Mouse (Mus musculus) embryonic facial prominence, embryonic 14.5 days (tissue): ENCODE data around the gene Plcb2. TPM values are rescaled to one million over a fixed set of nuclear protein-coding genes. Genes with fewer than 3 reads are reported as not detected.
A peak's percentile ranks its signal among the peaks of the same experiment; 100 is the strongest.

Experiments used
- ATAC-seq: fragments of 200-750 bp; cut with Nextera tagmentation; 2 replicates; pipeline ENCODE4 v1.8.0; 2017; ENCODE audit warnings: low read depth, moderate number of reproducible peaks, moderate TSS enrichment
- DNase-seq: peaks from one replicate; pipeline ENCODE4 v3.0.0-alpha.2; 2015; ENCODE audit warnings: low spot score
- H3K27ac ChIP-seq: fragments of 300-500 bp; sonication (generic); replicated peaks from 2 replicates; pipeline ENCODE4 v1.5.1; 2014; ENCODE audit warnings: low read depth, mild to moderate bottlenecking, low read length, moderate library complexity
- H3K27me3 ChIP-seq: fragments of 300-500 bp; sonication (generic); replicated peaks from 2 replicates; pipeline ENCODE4 v1.6.1; 2014; ENCODE audit warnings: low read length; ENCODE audit not compliant: control insufficient read depth, insufficient read depth
- H3K36me3 ChIP-seq: fragments of 300-500 bp; sonication (generic); 2 replicates; pipeline ENCODE4 v1.6.1; 2014; ENCODE audit warnings: low read length, mixed read lengths; ENCODE audit not compliant: control insufficient read depth, insufficient read depth
- H3K4me1 ChIP-seq: fragments of 300-500 bp; sonication (generic); 2 replicates; pipeline ENCODE4 v1.6.1; 2014; ENCODE audit warnings: antibody characterized with exemption, low read length; ENCODE audit not compliant: control insufficient read depth, insufficient read depth
- H3K4me2 ChIP-seq: fragments of 300-500 bp; sonication (generic); 2 replicates; pipeline ENCODE4 v1.6.1; 2014; ENCODE audit warnings: low read depth, mild to moderate bottlenecking, low read length, moderate library complexity, mixed read lengths
- H3K4me3 ChIP-seq: fragments of 300-500 bp; sonication (generic); 2 replicates; pipeline ENCODE4 v1.5.1; 2014; ENCODE audit warnings: low read depth, mild to moderate bottlenecking, low read length
- H3K9ac ChIP-seq: fragments of 300-500 bp; sonication (generic); 2 replicates; pipeline ENCODE4 v1.6.1; 2014; ENCODE audit warnings: low read depth, mild to moderate bottlenecking, low read length, moderate library complexity, mixed read lengths
- H3K9me3 ChIP-seq: fragments of 300-500 bp; sonication (generic); 2 replicates; pipeline ENCODE4 v1.6.1; 2016; ENCODE audit warnings: low read length; ENCODE audit not compliant: control insufficient read depth
- WGBS: fragments of 180-500 bp; shearing (Covaris S2); extraction: QIAGEN DNeasy Blood & Tissue Kit; methylation state at CpG from one replicate; pipeline ENCODE4 v1.1.7; 2014; 5-methylcytosine and 5-hydroxymethylcytosine counted together
- polyA plus RNA-seq: library from polyadenylated mRNA; unstranded; fragments of >200 nt; fragmentation: Nextera tagmentation; extraction: Ambion mirVana; gene quantifications from 2 replicates; pipeline ENCODE4 v1.2.1, GENCODE M21; 2014

Plcb2 gene
- polyA plus RNA-seq, 1 experiment from 2014 or later, result 0.85 TPM

- H3K4me1 ChIP-seq, result peaks cover 22% of the 10 kb centered on the region
- H3K4me3 ChIP-seq, result no peak overlapping the region
- no peak overlapping the region for H3K9ac ChIP-seq
- DNase-seq, result no peak
- 12% methylated on average over 11 of the region's 11 CpGs for WGBS
- no peaks in the 10 kb centered on the region for H3K36me3 ChIP-seq
- no peak overlapping the region for H3K4me2 ChIP-seq
- H3K27ac ChIP-seq, result no peak overlapping the region
- ATAC-seq, result no peak
- H3K27me3 ChIP-seq, result no peaks in the 10 kb centered on the region
- no peaks in the 10 kb centered on the region for H3K9me3 ChIP-seq
Measured at GRCm38 (mm10) chr2:118764094-118764831, 36.0 kb upstream of the Plcb2 start.

- Histone ChIP-seq H3K4me3 (no peak overlapping the region), H3K36me3 (no peaks in the 10 kb centered on the region), H3K9ac (no peak overlapping the region), H3K4me2 (no peak overlapping the region), H3K4me1 (peaks cover 22% of the 10 kb centered on the region), H3K9me3 (no peaks in the 10 kb centered on the region), H3K27ac (no peak overlapping the region), H3K27me3 (no peaks in the 10 kb centered on the region)
- ATAC-seq (no peak), DNase-seq (no peak)
- WGBS, result 69% methylated on average over 7 of the region's 7 CpGs
Measured at GRCm38 (mm10) chr2:118763469-118763868, 35.2 kb upstream of the Plcb2 start.

DNA sequence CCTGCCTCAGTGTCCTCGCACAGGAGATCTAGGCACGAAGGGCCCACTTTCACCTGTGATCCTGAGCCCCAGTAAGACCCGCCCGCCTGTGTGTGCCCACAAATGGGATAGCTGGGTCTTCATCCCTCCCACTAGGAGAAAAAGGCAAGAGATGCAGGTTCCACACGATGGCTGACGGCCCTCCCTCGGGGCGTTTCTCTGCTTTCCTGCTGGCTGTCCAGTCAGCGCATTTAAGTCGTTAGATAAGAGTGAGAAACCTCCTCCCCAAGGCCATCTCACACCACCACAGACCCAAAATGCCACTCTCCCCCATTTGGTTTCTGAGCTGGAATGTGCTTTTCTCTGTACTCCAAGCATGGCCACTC, 34.5 kb upstream of the Plcb2 start:
- Histone ChIP-seq H3K9me3 (no peaks in the 10 kb centered on the region), H3K4me3 (0 out of 2 replicates have a peak overlapping the region, but pooled peaks have one; percentile 13), H3K9ac (peak overlapping the region; percentile 54; the same call in 1 of the 2 replicates), H3K27ac (peak overlapping the region; percentile 90), H3K36me3 (no peaks in the 10 kb centered on the region), H3K27me3 (no peaks in the 10 kb centered on the region), H3K4me1 (peaks cover 22% of the 10 kb centered on the region), H3K4me2 (peak overlapping the region; percentile 53)
- DNase-seq (no peak), ATAC-seq (no peak)
- WGBS, result 9% methylated on average over 9 of the region's 10 CpGs

DNA sequence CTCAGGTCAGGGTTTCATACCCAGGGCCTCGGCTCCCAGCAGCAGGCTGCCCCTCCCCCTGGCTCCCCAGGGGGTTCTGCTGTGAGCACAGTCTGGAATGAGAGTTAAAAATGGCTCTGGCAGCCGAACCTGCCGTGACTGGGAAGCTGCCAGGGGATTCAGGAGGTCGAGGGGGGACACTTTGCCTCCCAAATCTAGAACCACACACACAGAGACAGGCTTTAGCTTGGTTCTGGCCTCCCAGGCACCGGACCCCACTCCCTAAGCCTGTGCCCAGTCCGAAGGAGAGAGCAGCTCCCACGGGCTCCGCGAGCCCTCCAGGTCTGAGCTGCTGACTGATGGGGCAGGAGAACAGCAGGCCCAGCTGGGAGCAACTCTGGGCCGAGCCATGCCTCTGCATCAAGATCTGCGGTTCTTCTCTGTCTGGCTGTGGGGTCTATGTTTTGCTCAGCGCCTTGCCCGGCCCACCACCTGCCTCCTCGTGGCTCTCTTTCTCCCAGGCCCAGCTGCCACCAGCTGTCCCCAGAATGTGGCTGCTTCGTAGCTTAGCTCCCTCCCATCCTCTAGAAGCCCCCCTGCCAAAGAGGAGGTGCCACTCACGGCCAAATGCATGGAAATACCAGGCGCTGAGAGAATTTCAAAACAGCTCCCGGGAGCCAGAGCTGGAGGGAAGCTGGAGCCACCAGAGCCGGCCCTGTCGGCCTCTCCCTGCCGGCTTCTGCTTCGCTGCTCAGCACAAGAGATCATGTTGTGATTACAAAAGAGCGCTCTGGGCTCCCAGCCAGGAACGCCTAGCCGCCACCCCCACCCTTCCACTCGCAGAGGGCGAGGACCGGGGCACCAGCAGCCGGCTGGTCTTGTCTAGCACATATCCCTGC, 33.9 kb upstream of the Plcb2 start, which contains the start of gene Ccdc9b:
TSS of gene Ccdc9b (minus strand) at position 756 of the 878 bp plus-strand sequence.
- no peaks in the 10 kb centered on the region for H3K9me3 ChIP-seq
- H3K4me1 ChIP-seq, result peaks cover 22% of the 10 kb centered on the region
- no peaks in the 10 kb centered on the region for H3K27me3 ChIP-seq
- peak within 1 kb of the TSS; percentile 90 for H3K27ac ChIP-seq
- H3K36me3 ChIP-seq, result no peaks in the 10 kb centered on the region
- DNase-seq, result peak; percentile 94
- H3K9ac ChIP-seq, result peak within 1 kb of the TSS; percentile 54
- peak within 1 kb of the TSS; percentile 53 for H3K4me2 ChIP-seq
- H3K4me3 ChIP-seq, result peak within 1 kb of the TSS; percentile 19
- 3% methylated on average over 25 of the region's 29 CpGs for WGBS
- peak; percentile 85 for ATAC-seq

DNA sequence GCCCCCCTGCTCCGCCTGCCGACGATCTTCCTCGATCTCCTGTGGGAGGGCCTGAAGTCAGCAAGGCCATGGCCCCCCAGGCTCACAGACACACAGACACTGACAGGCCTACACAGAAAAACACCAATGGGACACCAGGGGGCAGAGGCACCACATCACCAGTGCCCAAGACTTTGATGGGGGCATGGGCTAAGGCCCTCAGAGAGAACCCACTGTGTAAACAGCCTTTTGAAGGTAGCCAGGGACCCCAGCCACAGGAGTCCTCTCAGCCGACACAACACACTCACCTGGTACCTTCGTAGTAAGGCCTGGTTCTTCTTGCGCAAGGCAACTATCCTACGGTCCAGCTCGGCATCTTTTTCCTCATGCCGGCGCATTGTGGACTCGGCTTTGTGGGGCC, 33.1 kb upstream of the Plcb2 start:
- H3K9me3 ChIP-seq, result no peaks in the 10 kb centered on the region
- no peak overlapping the region for H3K4me3 ChIP-seq
- ATAC-seq (no peak), DNase-seq (no peak)
- H3K4me2 ChIP-seq, result peak overlapping the region; percentile 53
- H3K36me3 ChIP-seq, result no peaks in the 10 kb centered on the region
- H3K9ac ChIP-seq, result peak overlapping the region; percentile 54
- peak overlapping the region; percentile 90 for H3K27ac ChIP-seq
- 77% methylated on average over 12 of the region's 12 CpGs for WGBS
- no peaks in the 10 kb centered on the region for H3K27me3 ChIP-seq
- peaks cover 22% of the 10 kb centered on the region for H3K4me1 ChIP-seq

- no peaks in the 10 kb centered on the region for H3K27me3 ChIP-seq
- DNase-seq (no peak), ATAC-seq (no peak)
- H3K4me1 ChIP-seq, result peaks cover 22% of the 10 kb centered on the region
- no peak overlapping the region for H3K9ac ChIP-seq
- H3K9me3 ChIP-seq, result no peaks in the 10 kb centered on the region
- H3K27ac ChIP-seq, result no peak overlapping the region
- 80% methylated on average over 10 of the region's 11 CpGs for WGBS
- no peaks in the 10 kb centered on the region for H3K36me3 ChIP-seq
- no peak overlapping the region for H3K4me3 ChIP-seq
- no peak overlapping the region for H3K4me2 ChIP-seq
Measured at GRCm38 (mm10) chr2:118760311-118761025, 32.2 kb upstream of the Plcb2 start.

DNA sequence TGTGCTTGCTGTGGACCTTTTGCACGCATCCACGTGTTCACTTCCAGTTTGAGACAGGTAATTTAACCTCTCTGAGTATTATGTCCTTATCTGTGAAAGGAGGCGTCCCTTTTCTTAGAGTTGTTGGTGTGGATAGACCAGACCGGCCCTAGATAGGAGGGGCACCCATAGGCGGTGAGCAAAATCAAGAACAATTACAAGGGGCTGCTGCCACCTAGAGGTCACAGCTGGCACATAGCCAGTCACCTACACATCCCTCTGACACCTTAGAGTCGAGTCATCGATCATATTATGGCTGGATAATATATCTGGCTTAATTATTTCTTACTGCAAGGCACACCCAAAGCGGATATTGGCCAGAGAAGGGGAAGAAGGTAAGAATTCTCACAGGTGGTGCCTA, 31.6 kb upstream of the Plcb2 start:
- WGBS, result 12% methylated on average over 8 of the region's 8 CpGs

DNA sequence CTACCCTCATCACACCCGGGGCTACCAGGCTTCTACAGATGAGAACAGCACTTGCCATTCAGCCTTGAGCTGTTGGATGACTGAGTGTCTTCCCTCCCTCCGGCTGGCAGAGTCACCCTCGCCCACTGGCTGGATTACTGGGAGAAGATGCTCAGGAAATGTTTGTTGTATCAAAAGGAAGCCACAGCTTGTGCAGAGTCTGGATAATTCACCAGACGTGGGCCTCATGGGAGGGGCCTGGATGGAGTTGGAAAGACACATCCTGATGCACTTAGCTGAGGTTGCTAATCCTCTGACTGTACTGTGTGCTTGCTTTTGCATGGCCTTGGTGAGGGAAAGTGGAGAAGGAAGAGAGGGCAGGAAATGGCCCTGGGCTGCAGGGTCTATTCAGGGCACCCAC, 27.9 kb upstream of the Plcb2 start:
- H3K9me3 ChIP-seq, result no peaks in the 10 kb centered on the region
- H3K27ac ChIP-seq, result no peak overlapping the region
- DNase-seq, result no peak
- H3K4me1 ChIP-seq, result no peaks in the 10 kb centered on the region; the same call in 1 of the 2 replicates
- ATAC-seq, result no peak
- no peak overlapping the region for H3K4me3 ChIP-seq
- 81% methylated on average over 4 of the region's 4 CpGs for WGBS
- no peaks in the 10 kb centered on the region for H3K27me3 ChIP-seq
- no peaks in the 10 kb centered on the region for H3K36me3 ChIP-seq
- no peak overlapping the region for H3K4me2 ChIP-seq
- no peak overlapping the region for H3K9ac ChIP-seq

More for the DNA sequence above, 31.6 kb upstream of the Plcb2 start:
- no peaks in the 10 kb centered on the region for H3K9me3 ChIP-seq
- ATAC-seq (peak; percentile 44; the same call in 1 of the 2 replicates), DNase-seq (peak; percentile 82)
- H3K27me3 ChIP-seq, result no peaks in the 10 kb centered on the region
- peaks cover 22% of the 10 kb centered on the region for H3K4me1 ChIP-seq
- H3K4me2 ChIP-seq, result no peak overlapping the region
- H3K27ac ChIP-seq, result no peak overlapping the region
- no peak overlapping the region for H3K4me3 ChIP-seq
- H3K36me3 ChIP-seq, result no peaks in the 10 kb centered on the region
- H3K9ac ChIP-seq, result no peak overlapping the region
